Mouse (Mus musculus): Measurements from ENCODE around the gene Bik. TPM values are rescaled to one million over a fixed set of nuclear protein-coding genes. Genes with fewer than 3 reads are reported as not detected.

Gene Bik
- total RNA-seq, 1 experiment from 2014 or later: 4.3 TPM

- peak; percentile 69 for DNase-seq
Measured at GRCm38 (mm10) chr15:83583419-83584156, 56.9 kb downstream of the Bik start.

DNA sequence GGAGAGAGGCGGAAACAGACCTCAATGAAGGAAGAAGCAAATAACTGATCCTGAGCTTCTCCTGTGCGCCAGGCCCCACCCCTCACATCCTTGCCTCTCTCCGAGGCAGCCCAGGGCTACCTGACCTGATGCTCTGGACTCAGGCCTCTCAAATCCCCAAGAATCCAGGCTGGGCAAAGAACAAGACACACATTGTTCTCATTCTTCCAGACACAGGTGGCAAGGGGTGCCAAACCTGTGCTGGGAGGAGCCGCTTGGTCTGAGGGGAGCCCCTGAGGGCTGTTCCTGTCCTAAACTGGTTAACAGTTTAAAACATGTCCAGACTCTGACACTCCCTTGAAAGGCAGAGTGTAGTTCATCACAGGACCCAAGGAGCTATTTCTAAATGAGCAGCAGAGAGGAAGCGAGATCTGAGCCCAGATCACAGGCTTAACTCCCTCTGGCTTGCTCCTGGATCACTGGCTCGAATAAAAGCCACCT is 58.1 kb downstream of the Bik start:
- DNase-seq: no peak

DNA sequence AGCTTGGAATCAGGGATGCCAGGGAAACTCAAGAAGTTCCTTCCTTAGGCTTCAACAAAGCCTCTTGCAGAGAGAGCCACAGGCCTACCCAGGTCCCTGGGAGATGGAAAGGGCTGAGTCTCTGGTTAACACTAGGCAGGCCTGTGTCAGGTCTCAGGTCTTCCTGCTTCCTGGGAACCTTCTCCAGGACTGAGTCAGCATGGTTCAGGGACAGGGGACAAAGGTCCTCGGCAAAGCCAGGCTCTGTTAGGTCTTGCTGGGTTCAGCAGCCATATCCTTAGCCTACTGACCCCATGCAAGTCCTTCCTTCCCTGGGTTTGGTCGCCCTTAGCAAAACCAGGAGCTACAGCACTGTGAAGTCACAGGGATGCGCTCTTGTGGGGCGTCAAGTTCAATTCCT is 64.2 kb downstream of the Bik start:
- DNase-seq: no peak

DNA sequence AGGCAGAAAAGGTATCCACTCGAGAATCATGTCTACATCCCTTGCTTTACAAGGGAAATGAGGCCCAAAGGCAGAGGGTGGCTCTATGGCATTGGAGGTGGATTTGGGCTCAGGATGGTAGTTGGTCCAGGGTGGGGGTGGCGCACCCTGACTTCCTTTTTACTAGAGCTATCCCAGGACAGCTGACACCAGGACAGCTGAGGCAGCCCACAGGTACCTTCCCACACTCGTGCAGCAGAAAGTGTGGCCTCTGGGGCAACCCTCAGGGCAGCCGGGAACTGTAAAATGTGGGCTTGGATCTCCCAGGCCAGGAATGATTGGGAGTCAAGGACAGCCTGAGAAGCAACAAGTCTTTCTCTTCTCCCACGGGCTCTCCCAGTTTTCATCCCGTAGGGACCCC is 65.1 kb downstream of the Bik start:
- no peak for DNase-seq

DNA sequence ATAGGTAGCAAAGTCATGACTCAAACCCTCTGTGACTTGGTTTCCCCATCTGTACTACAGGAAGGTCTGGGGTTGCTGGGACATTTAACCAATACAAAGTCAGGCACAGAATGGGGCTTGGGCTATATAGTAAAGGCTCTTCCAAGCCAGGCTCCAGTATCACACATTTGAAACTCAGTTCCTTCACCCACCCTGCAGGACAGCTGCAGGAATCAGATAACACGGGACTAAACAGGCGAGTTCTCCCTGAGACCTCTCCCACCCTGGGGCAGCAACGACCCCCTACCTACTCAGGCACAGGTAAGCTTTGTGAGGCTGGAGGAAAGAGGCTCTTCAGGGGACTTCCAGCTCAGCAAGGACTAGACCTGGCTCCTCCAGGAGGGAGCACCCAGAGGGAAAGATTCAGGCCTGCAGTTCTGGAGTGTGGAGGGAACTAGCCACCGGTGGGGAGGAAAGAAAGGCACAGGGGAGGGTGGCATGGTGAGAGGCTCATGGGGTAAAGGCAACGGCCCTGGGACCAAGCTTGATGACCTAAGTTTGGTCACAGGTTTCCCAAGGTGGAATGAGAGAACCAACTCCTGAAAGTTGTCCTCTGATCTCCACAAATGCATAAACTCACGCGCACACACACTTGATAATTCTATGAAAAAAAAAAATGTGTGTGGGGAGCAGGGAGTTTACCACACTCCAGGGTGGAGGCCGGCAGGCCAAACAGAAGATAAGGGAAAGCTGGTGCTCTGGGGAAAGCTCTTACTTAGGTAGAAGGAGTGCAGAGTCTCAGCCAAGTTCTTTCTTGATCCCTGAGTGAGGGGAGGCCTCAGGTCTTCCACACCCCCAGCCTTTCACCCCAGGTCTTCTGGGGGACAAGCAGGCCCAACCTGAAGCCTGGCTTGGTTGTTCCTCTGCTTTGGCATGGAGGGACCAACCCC is 65.9 kb downstream of the Bik start:
- no peak for DNase-seq

DNA sequence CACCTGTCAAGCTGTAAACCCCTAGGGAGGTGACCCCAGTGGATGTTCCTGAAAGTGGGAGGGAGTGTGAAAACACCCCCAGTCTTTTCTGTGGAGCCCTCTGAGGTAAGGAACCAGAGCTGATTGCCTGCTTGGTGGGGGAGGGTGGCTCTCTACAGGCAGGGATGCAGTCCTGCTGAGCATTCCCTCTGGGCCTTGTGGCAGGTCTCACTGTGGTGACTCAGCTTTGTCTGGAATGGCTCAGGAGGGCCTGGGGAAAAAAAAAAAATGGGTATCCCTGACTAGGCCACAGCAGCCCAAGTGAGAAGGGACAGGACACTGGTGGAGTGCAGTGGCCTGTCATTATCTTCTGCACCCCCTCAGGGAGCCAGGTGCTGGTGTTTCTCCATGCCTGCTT is 66.5 kb downstream of the Bik start:
- DNase-seq: peak; percentile 47

GRCm38 (mm10) chr15:83593702-83594512 is 67.2 kb downstream of the Bik start:
- DNase-seq: no peak

Small RNA genes within 50 kb of the gene (microRNA-seq; reads per million reads assigned to microRNA genes)
- 0 reads per million in 2 experiments for gene Gm24575

Other genes with a start within 250 kb of the Bik start
- gene Arfgap3, start 176.6 kb upstream of the Bik start, total RNA-seq (2021): 25.0 and 29.6 TPM in 2 replicates
- 80.8 and 94.8 TPM in 2 replicates for gene Pacsin2, start 62.3 kb upstream of the Bik start, total RNA-seq (2021)
- 6.2 and 9.0 TPM in 2 replicates for gene Ttll1, start 16.0 kb upstream of the Bik start, total RNA-seq (2021)
- 381 and 451 TPM in 2 replicates for gene Tspo, start 36.7 kb downstream of the Bik start, total RNA-seq (2021)
- 32.9 and 44.8 TPM in 2 replicates for gene Mcat, start 36.9 kb downstream of the Bik start, total RNA-seq (2021)
- gene Ttll12, start 68.3 kb downstream of the Bik start, total RNA-seq (2021): 33.1 and 33.7 TPM in 2 replicates
- gene Scube1, start 198.2 kb downstream of the Bik start, total RNA-seq (2021): 3.9 and 4.8 TPM in 2 replicates

All from adrenal gland, postnatal 25 days (tissue).